Mouse (Mus musculus) B cell, adult 62 days (primary cell): ENCODE data around the gene Kdm8. TPM values are rescaled to one million over a fixed set of nuclear protein-coding genes. Genes with fewer than 3 reads are reported as not detected.

Experiments
- total RNA-seq: library from RNA; stranded (reverse); gene quantifications from 4 replicates; pipeline ENCODE4 v1.2.4, GENCODE M21; 2023

The Kdm8 gene
- total RNA-seq = 5.3 to 7.8 TPM (median 6.7 TPM) in 4 replicates

DNA sequence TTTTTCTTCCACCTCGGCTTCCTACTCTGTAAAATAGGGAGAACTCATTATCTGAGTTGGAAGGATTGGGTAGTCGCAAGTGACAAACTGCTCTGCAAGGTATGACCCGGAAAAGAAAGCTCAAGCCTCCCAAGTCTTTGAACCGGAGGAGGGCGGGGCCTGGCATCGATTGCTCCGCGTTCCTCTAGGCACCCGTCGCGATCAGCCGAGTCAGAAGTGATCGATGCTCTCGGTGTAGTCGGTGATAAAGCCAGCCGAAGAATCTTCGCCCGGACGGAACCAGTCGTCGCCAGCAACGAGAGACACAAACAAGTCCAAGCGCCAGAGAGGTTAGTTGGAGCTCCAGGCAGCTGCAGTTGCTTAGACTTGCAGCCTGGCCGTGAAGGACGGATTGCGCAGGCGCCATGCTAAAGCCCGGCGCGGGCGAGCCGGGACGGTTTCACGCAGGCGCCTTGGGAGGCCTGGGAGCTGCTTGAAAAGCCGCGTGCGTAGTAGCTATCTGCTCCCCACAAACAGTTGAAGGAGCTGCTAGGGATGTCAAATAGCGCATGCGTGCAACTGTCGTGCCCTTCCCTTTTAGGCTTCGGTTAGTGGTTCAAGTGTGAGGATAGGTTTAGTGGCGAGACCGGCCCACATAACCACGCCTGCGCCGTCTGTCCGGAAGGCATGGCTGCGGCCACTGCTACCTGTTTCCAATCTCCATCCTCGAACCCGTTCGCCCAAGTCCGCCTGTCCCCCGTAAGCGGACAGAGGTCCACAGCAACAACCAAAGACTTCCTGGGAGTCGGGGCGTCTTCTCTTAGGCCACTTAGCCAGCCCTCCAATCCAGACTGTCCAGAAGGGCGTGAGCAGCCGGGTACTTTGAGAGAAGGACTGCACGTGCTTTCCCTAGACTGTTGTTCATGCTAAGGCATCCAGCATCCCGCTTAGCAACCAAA, at the start of gene Kdm8:
TSS of gene Kdm8 (plus strand) at position 213 of the 938 bp plus-strand sequence.

DNA sequence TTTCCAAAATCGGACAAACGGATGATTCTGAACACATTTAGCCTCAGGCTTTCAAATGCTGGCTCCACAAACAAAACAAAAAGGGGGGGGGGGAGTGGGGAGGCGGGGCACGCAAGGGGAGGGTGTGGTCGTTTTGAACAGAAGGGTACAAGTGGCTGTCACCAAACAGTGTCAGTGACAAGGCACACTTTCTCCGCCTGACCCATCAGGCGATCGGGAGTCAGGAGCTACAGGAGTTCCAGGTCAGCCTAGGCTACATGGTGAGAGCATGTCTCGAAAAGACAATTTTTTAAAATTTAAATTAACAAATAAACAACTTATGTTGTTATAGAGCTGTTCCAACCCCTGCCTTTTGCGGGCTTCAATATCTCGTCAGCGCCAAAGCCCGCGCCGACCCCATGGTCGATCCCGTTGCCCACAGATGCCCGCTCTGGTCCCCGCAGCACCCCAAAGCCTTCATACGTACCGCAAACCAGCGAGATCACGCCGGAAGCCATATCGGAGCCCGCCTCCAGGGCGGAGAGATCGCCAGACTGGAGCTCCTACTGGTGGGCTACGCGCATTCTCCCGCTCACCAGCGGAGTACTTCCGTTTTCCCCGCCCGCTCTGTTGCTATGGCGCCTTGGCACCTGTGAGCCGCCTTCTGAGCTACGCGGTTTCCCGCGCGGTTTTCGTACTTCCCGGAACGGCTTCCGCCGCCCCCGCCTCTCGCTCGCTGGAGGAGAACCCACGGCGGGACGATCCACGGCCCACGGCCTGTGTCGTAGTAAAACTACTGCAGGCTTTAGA, 46.7 kb downstream of the Kdm8 start, which contains the start of gene Nsmce1:
TSS of gene Nsmce1 (minus strand) at position 650 of the 789 bp plus-strand sequence.

Other genes with a start within 250 kb of the Kdm8 start
- 44.1 to 53.0 TPM (median 48.0 TPM) in 4 replicates for gene Nsmce1, start 46.9 kb downstream of the Kdm8 start, total RNA-seq
- 193 to 214 TPM (median 200 TPM) in 4 replicates for gene Il4ra, start 107.4 kb downstream of the Kdm8 start, total RNA-seq
- 192 to 211 TPM (median 202 TPM) in 4 replicates for gene Il21r, start 158.8 kb downstream of the Kdm8 start, total RNA-seq